Mouse (Mus musculus) embryonic facial prominence, embryonic 13.5 days (tissue): ENCODE measurements around the gene Plcb1. TPM values are rescaled to one million over a fixed set of nuclear protein-coding genes. Genes with fewer than 3 reads are reported as not detected.

Source experiments
- ATAC-seq: fragments of 200-750 bp; cut with Nextera tagmentation; 2 replicates; pipeline ENCODE4 v1.8.0; 2017; ENCODE audit warnings: low read depth; ENCODE audit not compliant: insufficient number of reproducible peaks, insufficient read depth, low FRiP score, low TSS enrichment
- H3K27ac ChIP-seq: fragments of 300-500 bp; sonication (generic); 2 replicates; pipeline ENCODE4 v1.5.1; 2015; ENCODE audit warnings: moderate library complexity, mild to moderate bottlenecking, inconsistent platforms
- H3K27me3 ChIP-seq: fragments of 300-500 bp; sonication (generic); 2 replicates; pipeline ENCODE4 v1.6.1; 2015; ENCODE audit warnings: mild to moderate bottlenecking, inconsistent platforms
- H3K36me3 ChIP-seq: fragments of 300-500 bp; sonication (generic); 2 replicates; pipeline ENCODE4 v1.6.1; 2015; ENCODE audit warnings: mild to moderate bottlenecking, inconsistent platforms
- H3K4me1 ChIP-seq: fragments of 300-500 bp; sonication (generic); 2 replicates; pipeline ENCODE4 v1.6.1; 2015; ENCODE audit warnings: inconsistent platforms
- H3K4me2 ChIP-seq: fragments of 300-500 bp; sonication (generic); 2 replicates; pipeline ENCODE4 v1.6.1; 2015; ENCODE audit warnings: moderate library complexity, mild to moderate bottlenecking, inconsistent platforms
- H3K4me3 ChIP-seq: fragments of 300-500 bp; sonication (generic); 2 replicates; pipeline ENCODE4 v1.5.1; 2015; ENCODE audit warnings: mild to moderate bottlenecking, inconsistent platforms
- H3K9ac ChIP-seq: fragments of 300-500 bp; sonication (generic); 2 replicates; pipeline ENCODE4 v1.6.1; 2015; ENCODE audit warnings: mild to moderate bottlenecking, inconsistent platforms
- H3K9me3 ChIP-seq: fragments of 300-500 bp; sonication (generic); 2 replicates; pipeline ENCODE4 v1.6.1; 2016; ENCODE audit warnings: inconsistent platforms
- WGBS: fragments of 180-500 bp; shearing (Covaris S2); methylation state at CpG from one replicate; pipeline ENCODE4 v1.1.7; 2015; ENCODE audit warnings: mixed read lengths; 5-methylcytosine and 5-hydroxymethylcytosine counted together
- polyA plus RNA-seq: library from polyadenylated mRNA; unstranded; fragments of >200 nt; fragmentation: Nextera tagmentation; extraction: Ambion mirVana; gene quantifications from 2 replicates; pipeline ENCODE4 v1.2.1, GENCODE M21; 2015

Gene Plcb1
- polyA plus RNA-seq, 1 experiment from 2014 or later = 18.3 TPM

GRCm38 (mm10) chr2:134842883-134843282 is 57.0 kb downstream of the Plcb1 start:
- Histone ChIP-seq H3K27me3 (no peaks in the 10 kb centered on the region), H3K36me3 (no peaks in the 10 kb centered on the region), H3K4me1 (no peaks in the 10 kb centered on the region), H3K27ac (no peak overlapping the region), H3K4me3 (no peak overlapping the region), H3K9ac (no peak overlapping the region), H3K4me2 (no peak overlapping the region), H3K9me3 (no peaks in the 10 kb centered on the region)
- no peak for ATAC-seq
- WGBS = 89% methylated on average over 4 of the region's 4 CpGs

- 76% methylated on average over 6 of the region's 6 CpGs for WGBS
These were observed 58.7 kb downstream of the Plcb1 start for GRCm38 (mm10) chr2:134844391-134845238.

GRCm38 (mm10) chr2:134845239-134845738 is 59.4 kb downstream of the Plcb1 start:
- no peak for ATAC-seq
- Histone ChIP-seq H3K9me3 (no peaks in the 10 kb centered on the region), H3K27me3 (no peaks in the 10 kb centered on the region), H3K36me3 (no peaks in the 10 kb centered on the region), H3K4me2 (no peak overlapping the region), H3K4me3 (no peak overlapping the region), H3K27ac (no peak overlapping the region), H3K4me1 (no peaks in the 10 kb centered on the region), H3K9ac (no peak overlapping the region)
- 53% methylated on average over 3 of the region's 3 CpGs for WGBS

More at GRCm38 (mm10) chr2:134844391-134845238, 58.7 kb downstream of the Plcb1 start:
- Histone ChIP-seq H3K4me1 (no peaks in the 10 kb centered on the region), H3K27me3 (no peaks in the 10 kb centered on the region), H3K4me2 (no peak overlapping the region), H3K36me3 (no peaks in the 10 kb centered on the region), H3K9ac (no peak overlapping the region), H3K9me3 (no peaks in the 10 kb centered on the region), H3K27ac (no peak overlapping the region), H3K4me3 (no peak overlapping the region)
- ATAC-seq = no peak

GRCm38 (mm10) chr2:134846555-134846954 is 60.7 kb downstream of the Plcb1 start:
- Histone ChIP-seq H3K27me3 (no peaks in the 10 kb centered on the region), H3K4me1 (no peaks in the 10 kb centered on the region), H3K9ac (no peak overlapping the region), H3K27ac (no peak overlapping the region), H3K4me2 (no peak overlapping the region), H3K9me3 (no peaks in the 10 kb centered on the region), H3K36me3 (no peaks in the 10 kb centered on the region), H3K4me3 (no peak overlapping the region)
- WGBS = 88% methylated on average over 3 of the region's 3 CpGs
- ATAC-seq = no peak

GRCm38 (mm10) chr2:134851189-134852171 is 65.6 kb downstream of the Plcb1 start:
- no peak for ATAC-seq
- no peak overlapping the region for H3K4me2 ChIP-seq
- H3K27ac ChIP-seq = no peak overlapping the region
- WGBS = 82% methylated on average over 13 of the region's 13 CpGs
- no peak overlapping the region for H3K4me3 ChIP-seq
- no peaks in the 10 kb centered on the region for H3K4me1 ChIP-seq
- H3K27me3 ChIP-seq = no peaks in the 10 kb centered on the region
- no peaks in the 10 kb centered on the region for H3K9me3 ChIP-seq
- H3K36me3 ChIP-seq = no peaks in the 10 kb centered on the region
- H3K9ac ChIP-seq = no peak overlapping the region

GRCm38 (mm10) chr2:134856239-134856638 is 70.4 kb downstream of the Plcb1 start:
- H3K36me3 ChIP-seq = no peaks in the 10 kb centered on the region
- no peak overlapping the region for H3K9ac ChIP-seq
- no peaks in the 10 kb centered on the region for H3K4me1 ChIP-seq
- ATAC-seq = no peak
- H3K27ac ChIP-seq = no peak overlapping the region
- H3K4me2 ChIP-seq = no peak overlapping the region
- no peaks in the 10 kb centered on the region for H3K9me3 ChIP-seq
- no peaks in the 10 kb centered on the region for H3K27me3 ChIP-seq
- H3K4me3 ChIP-seq = no peak overlapping the region

- no peak for ATAC-seq
- Histone ChIP-seq H3K4me3 (no peak overlapping the region), H3K27me3 (no peaks in the 10 kb centered on the region), H3K9me3 (no peaks in the 10 kb centered on the region), H3K27ac (no peak overlapping the region), H3K4me2 (no peak overlapping the region), H3K36me3 (no peaks in the 10 kb centered on the region), H3K4me1 (no peaks in the 10 kb centered on the region), H3K9ac (no peak overlapping the region)
- WGBS = 55% methylated on average over 2 of the region's 2 CpGs
These were observed 70.8 kb downstream of the Plcb1 start for GRCm38 (mm10) chr2:134856691-134857090.

GRCm38 (mm10) chr2:134864985-134865645 is 79.2 kb downstream of the Plcb1 start:
- no peak overlapping the region for H3K4me3 ChIP-seq
- no peaks in the 10 kb centered on the region for H3K36me3 ChIP-seq
- WGBS = 84% methylated on average over 7 of the region's 7 CpGs
- no peaks in the 10 kb centered on the region for H3K27me3 ChIP-seq
- ATAC-seq = no peak
- H3K4me2 ChIP-seq = no peak overlapping the region
- H3K4me1 ChIP-seq = no peaks in the 10 kb centered on the region
- no peak overlapping the region for H3K9ac ChIP-seq
- no peak overlapping the region for H3K27ac ChIP-seq
- H3K9me3 ChIP-seq = no peaks in the 10 kb centered on the region

GRCm38 (mm10) chr2:134867381-134867780 is 81.5 kb downstream of the Plcb1 start:
- Histone ChIP-seq H3K9ac (no peak overlapping the region), H3K9me3 (no peaks in the 10 kb centered on the region), H3K4me2 (no peak overlapping the region), H3K4me3 (no peak overlapping the region), H3K36me3 (no peaks in the 10 kb centered on the region), H3K4me1 (no peaks in the 10 kb centered on the region), H3K27ac (no peak overlapping the region), H3K27me3 (no peaks in the 10 kb centered on the region)
- 92% methylated on average over 6 of the region's 6 CpGs for WGBS
- ATAC-seq = no peak

GRCm38 (mm10) chr2:134871692-134872489 is 86.0 kb downstream of the Plcb1 start:
- no peaks in the 10 kb centered on the region for H3K27me3 ChIP-seq
- no peak for ATAC-seq
- H3K36me3 ChIP-seq = no peaks in the 10 kb centered on the region
- H3K4me1 ChIP-seq = no peaks in the 10 kb centered on the region
- H3K9me3 ChIP-seq = no peaks in the 10 kb centered on the region
- no peak overlapping the region for H3K4me3 ChIP-seq
- no peak overlapping the region for H3K27ac ChIP-seq
- H3K9ac ChIP-seq = no peak overlapping the region
- 79% methylated on average over 9 of the region's 9 CpGs for WGBS
- H3K4me2 ChIP-seq = no peak overlapping the region

- H3K27ac ChIP-seq = no peak overlapping the region
- no peaks in the 10 kb centered on the region for H3K36me3 ChIP-seq
- H3K4me1 ChIP-seq = no peaks in the 10 kb centered on the region
- no peak overlapping the region for H3K4me2 ChIP-seq
- no peaks in the 10 kb centered on the region for H3K9me3 ChIP-seq
- no peak overlapping the region for H3K4me3 ChIP-seq
- no peak overlapping the region for H3K9ac ChIP-seq
- no peak for ATAC-seq
- H3K27me3 ChIP-seq = no peaks in the 10 kb centered on the region
These were observed 86.6 kb downstream of the Plcb1 start for GRCm38 (mm10) chr2:134872490-134872781.
